Mouse (Mus musculus) liver, postnatal 0 days (tissue): ENCODE results near the gene Spdye4a. TPM values are rescaled to one million over a fixed set of nuclear protein-coding genes. Genes with fewer than 3 reads are reported as not detected.

Experiments used
- ATAC-seq: fragments of 200-750 bp; cut with Nextera tagmentation; 2 replicates; pipeline ENCODE4 v1.8.0; 2017; ENCODE audit warnings: mild to moderate bottlenecking, moderate library complexity
- DNase-seq: peaks from one replicate; pipeline ENCODE4 v3.0.0-alpha.2; 2016
- H3K27ac ChIP-seq: fragments of 300-500 bp; sonication (generic); 2 replicates; pipeline ENCODE4 v1.5.1; 2014; ENCODE audit warnings: antibody characterized with exemption, moderate library complexity, mild to moderate bottlenecking, low read depth
- H3K27me3 ChIP-seq: fragments of 300-500 bp; sonication (generic); 2 replicates; pipeline ENCODE4 v1.6.1; 2014; ENCODE audit warnings: low read length, control low read depth, mixed read lengths; ENCODE audit not compliant: insufficient read depth
- H3K36me3 ChIP-seq: fragments of 300-500 bp; sonication (generic); replicated peaks from 2 replicates; pipeline ENCODE4 v1.6.1; 2014; ENCODE audit warnings: mild to moderate bottlenecking, control low read depth, low read length, moderate library complexity, mixed read lengths; ENCODE audit not compliant: insufficient read depth
- H3K4me1 ChIP-seq: fragments of 300-500 bp; sonication (generic); 2 replicates; pipeline ENCODE4 v1.6.1; 2014; ENCODE audit warnings: antibody characterized with exemption, mild to moderate bottlenecking, control low read depth; ENCODE audit not compliant: insufficient read depth
- H3K4me2 ChIP-seq: fragments of 300-500 bp; sonication (generic); 2 replicates; pipeline ENCODE4 v1.6.1; 2014; ENCODE audit warnings: low read depth, mild to moderate bottlenecking, low read length, moderate library complexity, mixed read lengths
- H3K4me3 ChIP-seq: fragments of 300-500 bp; sonication (generic); 2 replicates; pipeline ENCODE4 v1.5.1; 2014; ENCODE audit warnings: low read depth, low read length
- H3K9ac ChIP-seq: fragments of 300-500 bp; sonication (generic); replicated peaks from 2 replicates; pipeline ENCODE4 v1.6.1; 2014; ENCODE audit warnings: mild to moderate bottlenecking, moderate library complexity
- H3K9me3 ChIP-seq: fragments of 300-500 bp; sonication (generic); 2 replicates; pipeline ENCODE4 v1.6.1; 2016; ENCODE audit warnings: mild to moderate bottlenecking, control low read depth, low read length, mixed read lengths
- CTCF ChIP-seq: sonication (generic); IDR thresholded peaks from 2 replicates; pipeline ENCODE4 v1.5.1; 2016; ENCODE audit warnings: antibody characterized with exemption, low read depth
- EP300 ChIP-seq: IDR thresholded peaks from 2 replicates; pipeline ENCODE4 v1.6.1; 2016; ENCODE audit warnings: antibody characterized with exemption, low read depth, mild to moderate bottlenecking
- WGBS: fragments of 180-500 bp; shearing (Covaris S2); extraction: QIAGEN DNeasy Blood & Tissue Kit; methylation state at CpG from one replicate; pipeline ENCODE4 v1.1.7; 2014; ENCODE audit not compliant: insufficient replicate concordance; 5-methylcytosine and 5-hydroxymethylcytosine counted together
- polyA plus RNA-seq: library from polyadenylated mRNA; unstranded; fragments of >200 nt; fragmentation: Nextera tagmentation; extraction: Ambion mirVana; gene quantifications from 2 replicates; pipeline ENCODE4 v1.2.1, GENCODE M21; 2015

Gene Spdye4a
- not detected in 2 replicates for polyA plus RNA-seq

GRCm38 (mm10) chr5:143226790-143227189, at the start of gene Spdye4a:
Gene Spdye4a (minus strand): TSS chr5:143226890.
- H3K27me3 ChIP-seq: no peaks in the 10 kb centered on the region
- 81% methylated on average over 3 of the region's 3 CpGs for WGBS

GRCm38 (mm10) chr5:143275761-143276160, 49.1 kb upstream of the Spdye4a start:
- Histone ChIP-seq H3K27me3 (peaks cover 4% of the 10 kb centered on the region), H3K4me2 (no peak overlapping the region), H3K9me3 (no peaks in the 10 kb centered on the region), H3K4me1 (peaks cover under 1% of the 10 kb centered on the region), H3K27ac (no peak overlapping the region), H3K36me3 (no peaks in the 10 kb centered on the region), H3K4me3 (no peak overlapping the region), H3K9ac (no peak overlapping the region)
- no peak for TF ChIP-seq CTCF
- TF ChIP-seq EP300: no peak
- no peak for DNase-seq
- ATAC-seq: no peak
- 43% methylated on average over 5 of the region's 5 CpGs for WGBS

More at GRCm38 (mm10) chr5:143226790-143227189, at the start of gene Spdye4a:
- ATAC-seq (no peak), DNase-seq (no peak)
- H3K27ac ChIP-seq: no peak within 1 kb of the TSS
- H3K4me1 ChIP-seq: no peaks in the 10 kb centered on the region
- TF ChIP-seq CTCF (no peak), EP300 (no peak)
- H3K4me3 ChIP-seq: no peak within 1 kb of the TSS
- no peak within 1 kb of the TSS for H3K9ac ChIP-seq
- no peak within 1 kb of the TSS for H3K4me2 ChIP-seq
- no peaks in the 10 kb centered on the region for H3K36me3 ChIP-seq
- no peaks in the 10 kb centered on the region for H3K9me3 ChIP-seq

- WGBS: 62% methylated on average over 16 of the region's 16 CpGs
- peak; percentile 80 for ATAC-seq
- H3K9me3 ChIP-seq: no peaks in the 10 kb centered on the region
- H3K9ac ChIP-seq: no peak overlapping the region
- H3K36me3 ChIP-seq: no peaks in the 10 kb centered on the region
- H3K27ac ChIP-seq: no peak overlapping the region
- TF ChIP-seq CTCF: no peak
- TF ChIP-seq EP300: peak; percentile 71
- no peaks in the 10 kb centered on the region for H3K27me3 ChIP-seq
- H3K4me2 ChIP-seq: no peak overlapping the region
- no peak overlapping the region for H3K4me3 ChIP-seq
- peaks cover 14% of the 10 kb centered on the region for H3K4me1 ChIP-seq
- DNase-seq: peak; percentile 41
Observed at GRCm38 (mm10) chr5:143272540-143273330, 46.0 kb upstream of the Spdye4a start.

GRCm38 (mm10) chr5:143272108-143272507, 45.4 kb upstream of the Spdye4a start:
- Histone ChIP-seq H3K4me1 (peaks cover 14% of the 10 kb centered on the region), H3K4me2 (no peak overlapping the region), H3K27ac (no peak overlapping the region), H3K9me3 (no peaks in the 10 kb centered on the region), H3K27me3 (no peaks in the 10 kb centered on the region), H3K36me3 (no peaks in the 10 kb centered on the region), H3K4me3 (no peak overlapping the region), H3K9ac (no peak overlapping the region)
- TF ChIP-seq EP300: no peak
- no peak for TF ChIP-seq CTCF
- 0 out of 2 replicates have a peak, but pooled peaks have one; percentile 33 for ATAC-seq
- DNase-seq: no peak
- WGBS: 41% methylated on average over 3 of the region's 3 CpGs

- Histone ChIP-seq H3K27ac (no peak overlapping the region), H3K9ac (no peak overlapping the region), H3K27me3 (no peaks in the 10 kb centered on the region), H3K4me1 (peaks cover 14% of the 10 kb centered on the region), H3K4me2 (no peak overlapping the region), H3K4me3 (no peak overlapping the region), H3K36me3 (no peaks in the 10 kb centered on the region), H3K9me3 (no peaks in the 10 kb centered on the region)
- WGBS: 78% methylated on average over 6 of the region's 6 CpGs
- ATAC-seq: no peak
- DNase-seq: no peak
- TF ChIP-seq CTCF (no peak), EP300 (no peak)
Observed at GRCm38 (mm10) chr5:143271642-143272041, 45.0 kb upstream of the Spdye4a start.

GRCm38 (mm10) chr5:143270151-143270519, 43.4 kb upstream of the Spdye4a start:
- Histone ChIP-seq H3K9ac (peak overlapping the region; percentile 79), H3K9me3 (no peaks in the 10 kb centered on the region), H3K27me3 (no peaks in the 10 kb centered on the region), H3K36me3 (no peaks in the 10 kb centered on the region), H3K27ac (no peak overlapping the region), H3K4me3 (peak overlapping the region; percentile 77), H3K4me2 (peak overlapping the region; percentile 97), H3K4me1 (peaks cover 14% of the 10 kb centered on the region)
- no peak for DNase-seq
- WGBS: 8% methylated on average over 12 of the region's 12 CpGs
- ATAC-seq: peak; percentile 11; the same call in 1 of the 2 replicates
- TF ChIP-seq CTCF (no peak), EP300 (no peak)
